Mouse (Mus musculus) erythroblast, embryonic 14.5 days (primary cell): ENCODE data around the gene Sprr2i.

ENCODE experiments used
- GATA1 ChIP-seq: IDR thresholded peaks from 2 replicates; pipeline ENCODE4 v1.6.1; 2012; ENCODE audit warnings: low read length, inconsistent platforms, mixed read lengths
- TAL1 ChIP-seq: IDR thresholded peaks from 3 replicates; pipeline ENCODE4 v1.6.1; 2012; ENCODE audit warnings: low read length, inconsistent platforms, mixed read lengths

DNA sequence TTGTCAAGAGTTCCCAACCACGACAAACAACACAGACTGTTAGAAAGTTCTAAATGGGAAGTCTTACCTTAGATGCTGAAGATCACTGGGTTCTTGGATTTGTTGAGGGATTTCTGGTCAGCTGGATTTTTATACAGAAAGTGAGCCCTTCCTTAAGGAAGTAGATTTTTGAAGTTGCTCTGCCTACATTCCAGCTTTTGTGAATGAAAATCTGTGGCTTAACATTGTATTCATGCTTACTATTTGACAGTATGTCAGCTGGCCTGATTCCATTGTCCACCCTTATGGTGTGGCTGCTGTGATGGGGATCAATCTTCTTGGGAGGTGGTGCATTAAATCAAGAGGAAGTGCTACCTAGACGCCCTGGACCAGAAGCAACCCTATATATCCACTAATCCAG is 50.8 kb downstream of the Sprr2i start, which contains the start of gene Sprr3:
- TF ChIP-seq GATA1 (no peak), TAL1 (no peak)
